Comparison of ENCODE assay signal across 7 mouse cellular contexts in genomic region chr6:100335506-100336144, GRCm38 (mm10). TPM values are rescaled to one million over a fixed set of nuclear protein-coding genes. Genes with fewer than 3 reads are reported as not detected.
DNase-seq lines count a peak whose midpoint lies in the region; ATAC-seq and TF ChIP-seq lines count a peak whose summit lies in the region.

No protein-coding gene starts in this region.

- DNase-seq in R1 (ENCODE audit: low read depth, low spot score), result peak; percentile 99
- peak; percentile 70 for DNase-seq in embryonic facial prominence, embryonic 10.5 days (ENCODE audit: low spot score)
- DNase-seq in midbrain, embryonic 14.5 days, result peak; percentile 59
- no peak for DNase-seq in cerebellum, adult 11 months
- no peak for DNase-seq in gastrocnemius, postnatal 25 days
- DNase-seq in cerebellum, adult 11-12 months, result no peak

- no peak for ATAC-seq in intestine, postnatal 0 days
- peak; percentile 57; the same call in 1 of the 2 replicates for ATAC-seq in midbrain, embryonic 14.5 days (ENCODE audit: low FRiP score, low TSS enrichment)

- no peaks in the 10 kb centered on the region for H3K36me3 ChIP-seq in embryonic facial prominence, embryonic 10.5 days (replicated peaks)
- no peaks in the 10 kb centered on the region for H3K36me3 ChIP-seq in intestine, postnatal 0 days (ENCODE audit: control insufficient read depth, insufficient read depth)
- no peaks in the 10 kb centered on the region for H3K36me3 ChIP-seq in midbrain, embryonic 14.5 days (ENCODE audit: control insufficient read depth, insufficient read depth, low read length)

- no peak overlapping the region; the same call in 1 of the 2 replicates for H3K9ac ChIP-seq in intestine, postnatal 0 days (ENCODE audit: low read depth, low read length)
- 0 out of 2 replicates have a peak overlapping the region, but pooled peaks have one; percentile 26 for H3K9ac ChIP-seq in midbrain, embryonic 14.5 days (replicated peaks; ENCODE audit: low read length)

- no peak for TF ChIP-seq CTCF in intestine, postnatal 0 days (IDR thresholded peaks at IDR 0.05; ENCODE audit: low read depth)

- WGBS in embryonic facial prominence, embryonic 10.5 days, result under 1% methylated on average over 18 of the region's 18 CpGs
- 36% methylated on average over 18 of the region's 18 CpGs for WGBS in intestine, postnatal 0 days
- WGBS in midbrain, embryonic 14.5 days, result 2% methylated on average over 18 of the region's 18 CpGs

- peak overlapping the region; percentile 39 for H3K4me2 ChIP-seq in intestine, postnatal 0 days (replicated peaks; ENCODE audit: low read depth)
- peak overlapping the region; percentile 36 for H3K4me2 ChIP-seq in midbrain, embryonic 14.5 days (ENCODE audit: low read length)

- H3K4me3 ChIP-seq in embryonic facial prominence, embryonic 10.5 days, result peak overlapping the region; percentile 46
- H3K4me3 ChIP-seq in intestine, postnatal 0 days (ENCODE audit: low read depth, low read length), result no peak overlapping the region
- H3K4me3 ChIP-seq in midbrain, embryonic 14.5 days (replicated peaks; ENCODE audit: low read depth, low read length), result no peak overlapping the region

- H3K27me3 ChIP-seq in embryonic facial prominence, embryonic 10.5 days (replicated peaks; ENCODE audit: low read depth, poor library complexity, severe bottlenecking), result peaks cover 98% of the 10 kb centered on the region
- no peaks in the 10 kb centered on the region for H3K27me3 ChIP-seq in intestine, postnatal 0 days (replicated peaks; ENCODE audit: control insufficient read depth, insufficient read depth, low read length)
- H3K27me3 ChIP-seq in midbrain, embryonic 14.5 days (ENCODE audit: control insufficient read depth, insufficient read depth, low read length), result peaks cover 8% of the 10 kb centered on the region

- peaks cover 30% of the 10 kb centered on the region for H3K4me1 ChIP-seq in embryonic facial prominence, embryonic 10.5 days
- no peaks in the 10 kb centered on the region for H3K4me1 ChIP-seq in intestine, postnatal 0 days (replicated peaks; ENCODE audit: control insufficient read depth, insufficient read depth, low read length)
- peaks cover 22% of the 10 kb centered on the region for H3K4me1 ChIP-seq in midbrain, embryonic 14.5 days (ENCODE audit: control insufficient read depth, insufficient read depth, low read length)

- H3K9me3 ChIP-seq in embryonic facial prominence, embryonic 10.5 days, result no peaks in the 10 kb centered on the region
- no peaks in the 10 kb centered on the region for H3K9me3 ChIP-seq in intestine, postnatal 0 days (ENCODE audit: control insufficient read depth)
- no peaks in the 10 kb centered on the region for H3K9me3 ChIP-seq in midbrain, embryonic 14.5 days (ENCODE audit: control insufficient read depth, low read length)

- peak overlapping the region; percentile 82 for H3K27ac ChIP-seq in embryonic facial prominence, embryonic 10.5 days (replicated peaks)
- no peak overlapping the region for H3K27ac ChIP-seq in intestine, postnatal 0 days (ENCODE audit: low read depth, low read length)
- 0 out of 2 replicates have a peak overlapping the region, but pooled peaks have one; percentile 20 for H3K27ac ChIP-seq in midbrain, embryonic 14.5 days (replicated peaks; ENCODE audit: low read depth, low read length)

RNA-seq across cellular contexts. Expression of gene Rybp, which starts 48.3 kb away (rescaled TPM):
- 14.1 and 15.8 TPM in 2 replicates for polyA plus RNA-seq in embryonic facial prominence, embryonic 10.5 days (2016; fragmentation: Nextera tagmentation; extraction: Ambion mirVana)
- polyA plus RNA-seq in intestine, postnatal 0 days (2015; fragmentation: Nextera tagmentation; extraction: Ambion mirVana), result 13.5 and 14.7 TPM in 2 replicates
- 17.6 and 22.9 TPM in 2 replicates for polyA plus RNA-seq in midbrain, embryonic 14.5 days (2014; fragmentation: Nextera tagmentation; extraction: Ambion mirVana)
- total RNA-seq in gastrocnemius, postnatal 25 days (2021), result 1 to 10 TPM; 3.9 to 5.1 TPM

Comparison
In these comparisons a context has a peak if more than half of its experiments do, and no peak if none do; other contexts are left out.
1. DNase-seq: peak in R1 (single experiment), embryonic facial prominence, embryonic 10.5 days (single experiment) and midbrain, embryonic 14.5 days (single experiment); none in cerebellum, adult 11 months (single experiment), gastrocnemius, postnatal 25 days (single experiment) and cerebellum, adult 11-12 months (single experiment).